Comparison of ENCODE assay signal across 10 mouse cellular contexts in the genomic region with DNA sequence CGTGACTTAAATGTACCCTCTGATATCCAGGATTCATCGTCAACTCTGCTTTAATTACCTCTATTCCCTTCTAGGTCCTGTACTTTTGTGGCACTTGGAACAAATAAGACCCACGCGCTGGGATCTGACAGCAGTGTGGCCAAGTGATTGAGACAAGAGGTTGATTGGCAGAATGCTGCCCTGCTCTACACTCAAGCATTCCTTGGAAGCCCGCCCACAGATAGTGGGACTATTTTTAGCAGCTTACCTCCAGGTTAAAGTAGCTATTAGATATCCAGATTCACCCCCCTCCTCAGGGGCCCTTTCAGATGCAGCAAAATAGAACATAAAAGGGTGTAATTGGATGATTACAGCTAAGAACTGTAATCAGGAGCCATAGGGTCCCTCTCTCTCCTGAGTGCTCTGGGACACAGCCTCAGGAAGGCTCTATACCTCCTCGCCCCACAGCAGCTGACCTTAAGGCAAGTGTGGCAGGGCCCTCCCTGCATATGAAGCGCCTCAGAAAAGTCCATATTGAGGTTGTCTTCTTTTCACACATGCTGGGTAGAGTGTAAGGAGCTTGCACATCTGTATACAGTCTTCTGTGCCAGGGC.
DNase-seq lines count a peak whose midpoint lies in the region; ATAC-seq and TF ChIP-seq lines count a peak whose summit lies in the region.
"Had no signal": no experiment of that assay in that cellular context is flagged by ENCODE, and none has a peak within 500 bp of the region (broad histone marks: within the 10 kb centered on the region; RNA-seq: fewer than 3 reads in every experiment).

No protein-coding gene starts in this region.

- no peaks in the 10 kb centered on the region for H3K9me3 ChIP-seq in embryonic facial prominence, embryonic 15.5 days (replicated peaks)
- H3K9me3 ChIP-seq in heart, embryonic 13.5 days: no peaks in the 10 kb centered on the region
- H3K9me3 ChIP-seq in lung, embryonic 14.5 days (ENCODE audit: low read depth, low read length): no peaks in the 10 kb centered on the region
- H3K9me3 ChIP-seq: limb, embryonic 12.5 days had no signal

- no peak overlapping the region for H3K27ac ChIP-seq in embryonic facial prominence, embryonic 15.5 days (replicated peaks)
- peak overlapping the region; percentile 80 for H3K27ac ChIP-seq in heart, embryonic 13.5 days (replicated peaks)
- H3K27ac ChIP-seq in lung, embryonic 14.5 days (ENCODE audit: low read depth): no peak overlapping the region
- H3K27ac ChIP-seq: limb, embryonic 12.5 days had no signal

- no peaks in the 10 kb centered on the region for H3K36me3 ChIP-seq in embryonic facial prominence, embryonic 15.5 days
- H3K36me3 ChIP-seq in heart, embryonic 13.5 days: no peaks in the 10 kb centered on the region
- H3K36me3 ChIP-seq in lung, embryonic 14.5 days (ENCODE audit: insufficient read depth): no peaks in the 10 kb centered on the region
- H3K36me3 ChIP-seq: limb, embryonic 12.5 days had no signal

- 0 out of 2 replicates have a peak, but pooled peaks have one; percentile 22 for ATAC-seq in common myeloid progenitor, adult 5-6 weeks (replicated peaks; ENCODE audit: low read depth, poor library complexity, severe bottlenecking)
- ATAC-seq in embryonic facial prominence, embryonic 15.5 days (ENCODE audit: insufficient number of reproducible peaks, low FRiP score, low TSS enrichment, low read depth): peak; percentile 29; the same call in 1 of the 2 replicates
- ATAC-seq in heart, embryonic 13.5 days (ENCODE audit: extremely low read depth, insufficient number of reproducible peaks, low FRiP score, low TSS enrichment): peak; percentile 63; the same call in 1 of the 2 replicates
- peak; percentile 44; the same call in 1 of the 2 replicates for ATAC-seq in lung, embryonic 14.5 days (ENCODE audit: insufficient read depth)

- WGBS in embryonic facial prominence, embryonic 15.5 days: 62% methylated on average over 7 of the region's 7 CpGs
- 34% methylated on average over 7 of the region's 7 CpGs for WGBS in heart, embryonic 13.5 days
- WGBS in lung, embryonic 14.5 days: 60% methylated on average over 7 of the region's 7 CpGs

- no peak for TF ChIP-seq CTCF in lung, embryonic 14.5 days (IDR thresholded peaks at IDR 0.05; ENCODE audit: low read depth)

- H3K4me3 ChIP-seq in embryonic facial prominence, embryonic 15.5 days (replicated peaks): no peak overlapping the region
- no peak overlapping the region; the same call in 1 of the 2 replicates for H3K4me3 ChIP-seq in heart, embryonic 13.5 days
- no peak overlapping the region for H3K4me3 ChIP-seq in lung, embryonic 14.5 days (ENCODE audit: low read depth, low read length)
- H3K4me3 ChIP-seq: limb, embryonic 12.5 days had no signal

- no peaks in the 10 kb centered on the region for H3K27me3 ChIP-seq in embryonic facial prominence, embryonic 15.5 days
- H3K27me3 ChIP-seq in heart, embryonic 13.5 days (replicated peaks): 0 out of 2 replicates have a peak, but pooled peaks cover 21% of the 10 kb centered on the region
- no peaks in the 10 kb centered on the region for H3K27me3 ChIP-seq in lung, embryonic 14.5 days (ENCODE audit: insufficient read depth, low read length)
- H3K27me3 ChIP-seq: limb, embryonic 12.5 days had no signal

- intact Hi-C loops in left cerebral cortex, postnatal 4 days (cut with DNase I): no loop called here

- H3K4me2 ChIP-seq in embryonic facial prominence, embryonic 15.5 days (replicated peaks): no peak overlapping the region
- H3K4me2 ChIP-seq in heart, embryonic 13.5 days: peak overlapping the region; percentile 45
- no peak overlapping the region for H3K4me2 ChIP-seq in lung, embryonic 14.5 days
- H3K4me2 ChIP-seq: limb, embryonic 12.5 days had no signal

- peak; percentile 48 for DNase-seq in lung, embryonic 14.5 days
- no peak for DNase-seq in right cerebral cortex, postnatal 25 days
- DNase-seq in left cerebral cortex, postnatal 4 days: no peak
- no peak for DNase-seq in spleen, postnatal 36 days (ENCODE audit: low spot score in 2 of 2)
- DNase-seq: cerebellum, adult 9-11 months; gastrocnemius, postnatal 14 days had no signal

- no peak overlapping the region for H3K9ac ChIP-seq in embryonic facial prominence, embryonic 15.5 days
- H3K9ac ChIP-seq in heart, embryonic 13.5 days: no peak overlapping the region
- no peak overlapping the region for H3K9ac ChIP-seq in lung, embryonic 14.5 days
- H3K9ac ChIP-seq: limb, embryonic 12.5 days had no signal

- H3K4me1 ChIP-seq in embryonic facial prominence, embryonic 15.5 days: 0 out of 2 replicates have a peak, but pooled peaks cover 4% of the 10 kb centered on the region
- H3K4me1 ChIP-seq in heart, embryonic 13.5 days: peaks cover 30% of the 10 kb centered on the region
- H3K4me1 ChIP-seq in lung, embryonic 14.5 days (ENCODE audit: insufficient read depth): 0 out of 2 replicates have a peak, but pooled peaks cover 3% of the 10 kb centered on the region
